Mouse (Mus musculus) lung, postnatal 25 days (tissue): ENCODE results near the gene Vwa7.
"Not testable (repeated sequence)": the region's sequence is repeated elsewhere in the genome, so short reads cannot be mapped to it uniquely, and the experiment has no call there.

ENCODE experiments used
- DNase-seq: peaks from one replicate; pipeline ENCODE4 v3.0.0; 2022; ENCODE audit warnings: low spot score

The Vwa7 gene

DNA sequence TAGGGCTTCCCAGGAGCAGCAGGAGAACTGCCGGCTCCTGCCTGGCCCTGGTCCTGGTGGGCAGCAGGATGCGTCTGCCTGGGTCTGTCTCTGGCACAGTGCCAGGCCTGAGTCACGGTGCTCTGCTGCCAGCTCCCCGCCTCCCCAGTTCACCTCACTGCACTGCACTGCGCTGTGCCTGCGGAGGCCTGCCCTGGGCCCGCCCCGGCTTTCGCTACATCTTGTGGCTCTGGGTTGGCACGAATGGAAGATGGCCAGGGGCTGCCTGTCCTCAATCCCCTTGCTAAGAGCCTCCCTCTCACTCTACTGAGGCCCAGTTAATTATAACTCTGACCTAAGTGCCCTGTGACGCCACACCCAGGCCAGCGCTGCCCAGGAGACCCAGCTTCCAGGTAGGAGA, at the start of gene Vwa7:
Gene Vwa7, plus strand, starts transcription at position 204 of the 400 bp plus-strand sequence.
- DNase-seq = no peak

DNA sequence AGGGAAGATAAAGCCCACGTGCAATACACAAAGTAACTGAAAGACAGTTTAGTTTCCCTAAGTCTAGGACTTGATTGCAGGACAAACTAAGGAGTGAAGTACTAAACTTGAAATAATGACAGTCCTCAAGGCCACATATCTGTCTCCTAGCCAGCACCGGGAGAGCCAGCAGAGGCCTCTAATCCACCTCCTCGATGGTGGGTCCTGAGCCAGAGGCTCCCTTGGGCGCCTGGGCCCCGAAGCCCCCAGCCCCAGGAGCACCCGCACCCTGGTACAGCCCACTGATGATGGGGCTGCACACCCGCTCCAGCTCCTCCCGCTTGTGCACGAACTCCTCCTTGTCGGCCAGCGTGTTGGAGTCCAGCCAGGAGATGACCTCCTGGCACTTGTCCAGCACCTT, 46.6 kb upstream of the Vwa7 start, which contains the start of gene Gm20481:
Gene Gm20481, plus strand, starts transcription at position 91 of the 400 bp plus-strand sequence.
- not testable (repeated sequence) for DNase-seq

GRCm38 (mm10) chr17:34970850-34971249, 45.5 kb upstream of the Vwa7 start:
- DNase-seq = not testable (repeated sequence)

- not testable (repeated sequence) for DNase-seq
Measured at GRCm38 (mm10) chr17:34971694-34972068, 44.7 kb upstream of the Vwa7 start.

DNA sequence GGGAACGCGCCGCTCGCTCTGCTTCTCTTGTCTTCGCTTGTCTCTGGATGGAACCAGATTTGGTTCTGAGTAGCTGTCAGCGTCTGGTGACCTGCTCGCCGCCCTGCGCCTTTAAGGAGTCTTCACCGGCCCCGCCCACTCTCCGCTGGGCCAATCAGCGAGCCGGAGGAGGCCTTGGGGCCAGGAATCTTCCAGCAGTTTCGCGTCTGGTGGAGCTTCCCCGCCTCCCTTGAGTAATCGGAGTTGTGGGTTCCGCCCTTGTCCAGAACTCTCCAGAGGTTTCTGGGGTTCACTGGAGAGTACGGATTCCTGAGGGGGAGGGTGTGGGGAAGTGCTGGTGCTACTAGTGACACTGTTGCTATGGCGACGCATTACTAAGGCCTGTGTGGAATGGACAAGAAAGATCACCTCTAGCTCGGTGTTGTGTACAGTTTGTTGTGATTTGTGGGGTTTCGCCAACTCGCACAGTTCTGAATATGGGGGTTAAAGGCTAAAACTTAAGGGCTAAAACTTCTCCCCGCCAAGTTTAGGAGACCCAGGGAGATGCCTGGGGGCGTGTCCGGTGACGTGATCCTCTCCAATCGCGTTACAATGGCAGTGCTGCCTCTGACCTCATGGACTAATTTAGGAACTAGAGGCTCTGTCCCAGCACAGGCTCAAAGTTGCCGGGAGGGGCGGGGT, 44.2 kb upstream of the Vwa7 start, which contains the start of the genes Hspa1a and Hspa1l:
Gene Hspa1a, minus strand, starts transcription at position 88 of the 681 bp plus-strand sequence.
Gene Hspa1l, plus strand, starts transcription at position 635 of the 681 bp plus-strand sequence.
- peak; percentile 91 for DNase-seq

DNA sequence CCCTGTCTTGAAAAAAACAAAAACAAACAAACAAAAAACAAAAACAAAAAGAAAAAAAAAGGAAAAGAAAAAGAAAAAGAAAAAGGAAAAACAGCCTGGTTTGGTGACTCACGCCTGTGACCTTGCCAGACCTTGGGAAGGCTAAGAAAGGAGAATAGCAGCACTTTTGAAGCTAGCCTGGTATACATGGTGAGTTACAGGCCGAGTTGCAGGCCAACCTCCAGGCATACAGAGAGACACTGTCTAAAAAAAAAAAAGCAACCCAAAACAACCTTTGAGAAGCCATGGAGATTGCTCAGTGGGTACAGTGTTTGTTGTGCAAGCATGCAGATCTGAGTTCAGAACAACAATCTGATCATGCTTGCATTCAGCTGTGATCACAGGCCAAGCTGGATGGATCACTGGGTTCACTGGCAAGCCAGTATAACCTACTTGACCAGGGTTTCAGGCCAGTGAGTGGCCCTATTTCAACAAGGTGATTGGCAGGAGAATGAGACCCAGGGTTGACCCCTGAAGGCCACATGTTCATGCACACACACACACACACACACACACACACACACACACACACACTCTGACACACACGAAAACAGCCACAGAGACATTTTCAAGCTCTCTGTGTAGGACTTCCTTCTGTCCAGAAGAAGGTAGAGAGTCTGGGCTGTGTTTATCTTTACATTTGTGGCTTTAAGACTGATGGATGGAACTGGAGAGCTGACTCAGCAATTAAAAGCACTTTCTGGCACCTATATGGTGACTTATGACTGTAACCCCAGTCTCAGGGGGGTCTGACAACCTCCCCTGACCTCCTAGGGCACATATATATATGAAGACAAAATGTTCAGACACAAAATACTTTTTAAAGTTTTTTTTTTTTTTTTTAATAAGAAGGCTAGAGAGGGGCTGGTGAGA, 40.5 kb upstream of the Vwa7 start:
- no peak for DNase-seq

DNA sequence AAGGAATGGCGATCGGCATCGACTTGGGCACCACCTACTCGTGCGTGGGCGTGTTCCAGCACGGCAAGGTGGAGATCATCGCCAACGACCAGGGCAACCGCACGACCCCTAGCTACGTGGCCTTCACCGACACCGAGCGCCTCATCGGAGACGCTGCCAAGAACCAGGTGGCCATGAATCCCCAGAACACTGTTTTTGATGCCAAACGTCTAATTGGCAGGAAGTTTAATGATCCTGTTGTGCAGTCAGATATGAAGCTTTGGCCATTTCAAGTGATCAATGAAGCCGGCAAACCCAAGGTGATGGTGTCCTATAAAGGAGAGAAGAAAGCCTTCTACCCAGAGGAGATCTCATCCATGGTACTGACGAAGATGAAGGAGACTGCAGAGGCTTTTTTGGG, 39.4 kb upstream of the Vwa7 start:
- DNase-seq = no peak

- no peak for DNase-seq
Measured at GRCm38 (mm10) chr17:34978239-34978638, 38.1 kb upstream of the Vwa7 start.

- no peak for DNase-seq
Measured at GRCm38 (mm10) chr17:34979631-34980030, 36.7 kb upstream of the Vwa7 start.

GRCm38 (mm10) chr17:34980655-34981054, 35.7 kb upstream of the Vwa7 start:
- peak; percentile 72 for DNase-seq

DNA sequence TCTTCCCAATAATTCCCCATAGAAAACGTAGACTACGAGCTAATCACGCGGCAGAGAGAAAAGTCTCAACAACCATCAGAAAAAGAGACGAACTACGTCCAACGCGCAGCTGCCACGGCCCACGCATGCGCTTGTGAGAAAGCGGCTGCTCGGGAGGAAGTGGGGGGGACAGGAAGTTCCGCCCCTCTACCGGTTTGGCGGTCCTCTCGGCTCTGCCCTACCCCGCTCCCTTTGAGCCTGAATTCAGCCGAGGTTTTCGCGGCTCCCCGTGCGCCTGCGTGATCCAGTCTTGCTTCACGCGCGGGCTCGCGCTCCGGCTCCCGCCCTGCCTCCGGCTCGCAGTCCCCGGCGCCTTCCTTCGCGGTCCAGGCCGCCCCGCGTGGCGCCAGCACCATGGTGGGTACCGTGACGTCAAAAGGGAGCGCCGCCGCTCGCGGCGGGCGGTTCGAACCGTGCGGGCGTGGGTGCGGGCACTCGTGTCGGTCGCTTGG, 34.6 kb upstream of the Vwa7 start, which contains the start of gene Lsm2:
Gene Lsm2, plus strand, starts transcription at position 173 of the 491 bp plus-strand sequence.
- peak; percentile 94 for DNase-seq

DNA sequence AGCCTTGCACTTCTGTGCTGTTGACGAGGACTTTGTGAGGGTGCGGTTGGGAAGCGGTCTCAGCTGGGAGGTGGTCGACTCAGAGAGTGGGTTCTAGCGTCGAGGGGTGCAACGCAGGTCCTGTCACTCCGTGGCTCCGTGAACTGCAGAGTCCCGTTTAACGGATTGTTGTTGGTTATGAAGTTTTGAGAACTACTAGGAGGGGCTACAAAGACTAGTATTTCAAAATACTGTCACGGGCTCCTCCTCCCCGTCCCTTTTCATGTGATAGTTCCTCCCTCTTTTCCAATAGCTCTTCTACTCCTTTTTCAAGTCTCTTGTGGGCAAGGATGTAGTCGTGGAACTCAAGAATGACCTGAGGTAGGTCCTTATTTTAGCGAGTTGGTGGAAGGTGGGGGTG, 34.1 kb upstream of the Vwa7 start:
- no peak for DNase-seq

DNA sequence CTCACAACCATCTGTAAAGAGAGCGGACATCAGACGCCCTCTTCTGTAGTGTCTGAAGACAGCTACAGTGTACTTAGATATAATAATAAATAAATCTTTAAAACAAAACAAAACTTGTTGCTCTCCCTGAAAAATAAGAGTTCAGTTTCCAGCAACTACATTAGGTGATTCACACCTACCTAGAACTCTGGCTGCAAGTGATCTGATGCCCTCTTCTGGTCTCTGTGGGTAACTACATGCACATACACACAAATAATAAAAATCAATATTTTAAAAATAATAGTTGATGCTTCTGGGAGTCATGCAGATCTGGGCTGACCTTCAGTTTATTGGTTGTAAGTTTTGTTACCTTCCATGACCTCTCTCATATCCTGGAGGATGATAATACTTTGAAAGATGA, 32.2 kb upstream of the Vwa7 start:
- DNase-seq = no peak

DNA sequence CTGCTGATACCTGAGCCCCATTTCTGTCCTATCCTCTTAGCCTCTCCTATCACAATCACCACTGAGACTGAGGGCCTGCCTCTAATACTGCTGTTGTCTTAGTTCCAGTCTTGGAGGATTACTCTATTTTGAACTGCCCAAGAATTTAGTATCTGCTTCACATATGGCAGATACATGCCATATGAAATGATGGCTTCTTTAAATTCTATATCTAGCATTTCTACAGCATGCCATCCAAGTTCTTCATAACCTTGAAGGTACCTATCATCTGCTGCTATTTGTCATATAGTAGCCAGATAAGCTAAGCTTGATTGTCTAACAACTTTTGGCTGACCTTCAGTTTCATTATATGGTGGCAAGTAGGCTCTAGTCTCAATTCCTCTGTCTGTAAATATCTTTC, 21.6 kb upstream of the Vwa7 start:
- no peak for DNase-seq

- DNase-seq = not testable (repeated sequence)
Measured at GRCm38 (mm10) chr17:34995192-34995591, 21.2 kb upstream of the Vwa7 start.

DNA sequence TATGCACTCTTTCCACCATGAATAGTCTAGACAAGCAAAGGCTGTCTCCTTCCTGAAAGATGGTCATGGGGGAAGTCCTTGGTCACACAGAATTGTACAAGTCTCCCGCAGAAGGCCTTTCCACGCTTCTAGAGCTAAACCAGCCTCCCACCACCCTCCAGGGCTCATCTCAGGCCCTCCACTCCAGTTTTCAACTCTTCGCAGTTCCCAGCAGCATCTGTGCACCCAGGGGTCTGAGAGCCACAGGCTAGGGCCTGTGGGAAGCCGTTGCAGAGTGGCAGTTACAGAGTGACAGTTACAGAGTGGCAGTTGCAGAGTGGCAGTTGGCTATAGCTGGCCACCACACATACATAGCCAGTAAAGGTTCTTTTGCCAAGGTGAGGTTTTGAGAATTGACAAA, 20.5 kb upstream of the Vwa7 start:
- not testable (repeated sequence) for DNase-seq

GRCm38 (mm10) chr17:34996411-34997141, 19.8 kb upstream of the Vwa7 start:
- DNase-seq = no peak

GRCm38 (mm10) chr17:34997142-34997483, 19.3 kb upstream of the Vwa7 start:
- DNase-seq = no peak

- no peak for DNase-seq
Measured at GRCm38 (mm10) chr17:34998526-34999430, 17.6 kb upstream of the Vwa7 start.

- DNase-seq = not testable (repeated sequence)
Measured at GRCm38 (mm10) chr17:34999871-35000716, 16.3 kb upstream of the Vwa7 start.
